Mouse (Mus musculus): Measurements from ENCODE around the gene Pola2.

DNA sequence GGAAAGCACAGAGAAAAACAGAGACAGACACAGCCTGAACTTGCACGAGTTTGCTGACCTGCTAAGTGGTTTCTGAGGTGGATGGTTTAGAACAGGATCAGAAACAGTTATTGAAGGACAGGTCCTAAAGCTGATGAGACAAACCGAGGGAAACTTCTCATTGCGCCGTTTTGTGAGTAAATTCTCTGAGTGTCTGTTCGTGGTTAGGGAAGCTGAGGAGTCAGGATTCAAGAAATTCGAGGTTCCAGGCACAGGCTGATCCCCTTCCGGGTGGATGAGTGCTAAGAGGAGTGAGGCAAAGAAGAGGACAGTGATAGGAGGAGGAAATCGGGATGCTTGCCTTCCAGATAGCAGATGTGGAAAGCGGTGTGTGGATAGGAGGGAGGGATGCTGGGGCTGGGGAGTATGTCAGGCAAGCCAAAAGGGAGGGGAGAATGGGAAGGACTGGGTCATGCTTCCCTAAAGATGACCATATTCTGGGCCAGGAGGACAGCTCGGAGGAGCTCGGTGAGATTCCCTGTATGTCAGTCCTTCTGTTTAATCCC lies 38.6 kb downstream of the Pola2 start:
- no peak for TF ChIP-seq CTCF (IDR thresholded peaks at IDR 0.05; ENCODE audit: borderline replicate concordance, extremely low read depth, insufficient read depth, insufficient read length)
- TF ChIP-seq POLR2A (IDR thresholded peaks at IDR 0.05; ENCODE audit: borderline replicate concordance, extremely low read depth, insufficient read depth, insufficient read length, poor library complexity, severe bottlenecking) = no peak

Data from brain, embryonic 14.5 days (tissue).